In the genomic region with DNA sequence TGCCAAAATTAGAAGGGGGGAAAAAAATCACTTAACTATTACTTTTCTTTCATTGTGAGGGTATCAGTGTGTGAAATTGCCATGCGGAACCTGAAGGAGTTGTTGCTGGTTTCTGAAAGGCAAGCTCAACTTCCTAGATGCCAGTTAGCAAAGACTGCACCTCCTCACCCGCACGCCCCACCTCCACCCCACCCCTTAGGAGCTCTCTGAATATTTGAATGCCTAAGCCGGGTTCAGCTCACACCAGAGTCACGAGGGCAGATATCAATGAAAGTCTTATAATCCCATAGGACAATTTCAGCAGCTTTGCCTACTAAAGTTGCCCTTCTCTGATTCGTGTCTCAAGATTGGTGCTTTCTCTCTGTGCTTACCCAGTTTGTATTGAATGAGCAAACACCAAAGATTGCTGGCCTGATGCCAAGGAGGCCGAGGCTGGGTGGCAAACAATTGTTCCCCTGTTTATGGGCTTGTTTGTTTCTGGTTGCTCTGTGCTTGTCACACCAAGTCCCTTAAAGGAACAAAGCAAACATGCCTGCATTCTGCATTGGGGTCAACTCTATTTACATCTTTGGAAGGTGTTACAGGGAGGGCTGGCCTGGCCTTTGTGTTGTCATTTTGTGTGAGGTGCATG, we compare ENCODE assay signal across 9 mouse cellular contexts. TPM values are rescaled to one million over a fixed set of nuclear protein-coding genes. Genes with fewer than 3 reads are reported as not detected.
DNase-seq lines count a peak whose midpoint lies in the region; ATAC-seq and TF ChIP-seq lines count a peak whose summit lies in the region.
"Had no signal": no experiment of that assay in that cellular context is flagged by ENCODE, and none has a peak within 500 bp of the region (broad histone marks: within the 10 kb centered on the region; RNA-seq: fewer than 3 reads in every experiment).

No protein-coding gene starts in this region.

- no peak for TF ChIP-seq EP300 in heart, adult 2 months (IDR thresholded peaks at IDR 0.05; ENCODE audit: insufficient read depth, low read depth, low read length)

- TF ChIP-seq POLR2A in heart, adult 2 months (IDR thresholded peaks at IDR 0.05; ENCODE audit: insufficient read depth, low read depth, low read length), result no peak
- no peak for TF ChIP-seq POLR2A in thymus, adult 2 months (IDR thresholded peaks at IDR 0.05; ENCODE audit: control insufficient read depth, extremely low read depth, insufficient read depth, low read length, poor library complexity)

- no peaks in the 10 kb centered on the region for H3K27me3 ChIP-seq in heart, adult 2 months (ENCODE audit: control insufficient read depth, insufficient read depth, low read length)
- no peaks in the 10 kb centered on the region for H3K27me3 ChIP-seq in heart, embryonic 10.5 days (ENCODE audit: insufficient read depth, poor library complexity, severe bottlenecking)
- no peaks in the 10 kb centered on the region for H3K27me3 ChIP-seq in stomach, embryonic 16.5 days (ENCODE audit: control insufficient read depth, insufficient read depth, low read length)
- no peaks in the 10 kb centered on the region for H3K27me3 ChIP-seq in thymus, adult 2 months (ENCODE audit: control insufficient read depth, insufficient read depth, low read length)

- no peaks in the 10 kb centered on the region for H3K79me2 ChIP-seq in heart, adult 2 months (replicated peaks; ENCODE audit: control insufficient read depth, insufficient read depth, low read length)

- ATAC-seq in stomach, embryonic 16.5 days (ENCODE audit: insufficient read depth, low FRiP score), result peak; percentile 52; the same call in 1 of the 2 replicates

- H3K27ac ChIP-seq in heart, adult 2 months, result peak overlapping the region; percentile 57
- no peak overlapping the region for H3K27ac ChIP-seq in heart, embryonic 10.5 days
- peak overlapping the region; percentile 45 for H3K27ac ChIP-seq in brown adipose tissue, adult 24 weeks (replicated peaks; ENCODE audit: low read depth, low read length)
- peak overlapping the region; percentile 80 for H3K27ac ChIP-seq in layer of hippocampus, adult 2 months
- H3K27ac ChIP-seq in stomach, embryonic 16.5 days (ENCODE audit: low read length), result peak overlapping the region; percentile 63
- H3K27ac ChIP-seq in thymus, adult 2 months (ENCODE audit: control insufficient read depth, insufficient read depth, low read length), result no peak overlapping the region

- DNase-seq in heart, adult 2 months, result peak; percentile 7 to 25
- DNase-seq in heart, embryonic 10.5 days (ENCODE audit: low spot score), result no peak
- peak; percentile 34 to 36 for DNase-seq in frontal cortex, postnatal 10 days (ENCODE audit: low spot score in 2 of 2)
- DNase-seq in layer of hippocampus, adult 2 months (ENCODE audit: low spot score in 2 of 2), result peak; percentile 50 to 56
- DNase-seq in lung, postnatal 10 days, result peak; percentile 67
- no peak for DNase-seq in thymus, adult 2 months

- H3K4me1 ChIP-seq in heart, adult 2 months (ENCODE audit: control insufficient read depth, insufficient read depth, low read length), result peaks cover 4% of the 10 kb centered on the region
- H3K4me1 ChIP-seq in heart, embryonic 10.5 days, result peaks cover 20% of the 10 kb centered on the region
- H3K4me1 ChIP-seq in brown adipose tissue, adult 24 weeks (ENCODE audit: control insufficient read depth, insufficient read depth, insufficient read length, low read length), result peaks cover 4% of the 10 kb centered on the region; the same call in 1 of the 2 replicates
- peaks cover 26% of the 10 kb centered on the region for H3K4me1 ChIP-seq in stomach, embryonic 16.5 days (ENCODE audit: control insufficient read depth, insufficient read depth, low read length)
- H3K4me1 ChIP-seq in thymus, adult 2 months (replicated peaks; ENCODE audit: control insufficient read depth, insufficient read depth, low read length), result no peaks in the 10 kb centered on the region

- intact Hi-C loops in heart, adult 2 months (cut with DNase I), result no loop called here

- no peak overlapping the region for H3K4me3 ChIP-seq in heart, adult 2 months
- H3K4me3 ChIP-seq in heart, embryonic 10.5 days, result no peak overlapping the region
- peak overlapping the region; percentile 30; the same call in 1 of the 2 replicates for H3K4me3 ChIP-seq in brown adipose tissue, adult 24 weeks (ENCODE audit: insufficient read depth, low read depth, low read length)
- H3K4me3 ChIP-seq in layer of hippocampus, adult 2 months, result no peak overlapping the region
- no peak overlapping the region for H3K4me3 ChIP-seq in stomach, embryonic 16.5 days (replicated peaks; ENCODE audit: low read length)
- H3K4me3 ChIP-seq in thymus, adult 2 months (ENCODE audit: control insufficient read depth, insufficient read depth, low read length), result no peak overlapping the region

- no peaks in the 10 kb centered on the region for H3K9me3 ChIP-seq in heart, embryonic 10.5 days
- no peaks in the 10 kb centered on the region for H3K9me3 ChIP-seq in stomach, embryonic 16.5 days (replicated peaks; ENCODE audit: control insufficient read depth, low read length)

- H3K36me3 ChIP-seq in heart, adult 2 months (ENCODE audit: control insufficient read depth, insufficient read depth, low read length), result no peaks in the 10 kb centered on the region
- H3K36me3 ChIP-seq in heart, embryonic 10.5 days, result no peaks in the 10 kb centered on the region
- no peaks in the 10 kb centered on the region for H3K36me3 ChIP-seq in stomach, embryonic 16.5 days (ENCODE audit: control insufficient read depth, insufficient read depth, low read length)
- H3K36me3 ChIP-seq in thymus, adult 2 months (ENCODE audit: control insufficient read depth, insufficient read depth, low read length), result no peaks in the 10 kb centered on the region

- 44% methylated on average over 7 of the region's 7 CpGs for WGBS in heart, adult 2 months
- WGBS in heart, embryonic 10.5 days, result 63% methylated on average over 7 of the region's 7 CpGs
- WGBS in stomach, embryonic 16.5 days, result 29% methylated on average over 7 of the region's 7 CpGs
- whole genome bisulfite sequencing in thymus, adult 2 months, result 70% methylated on average over 7 of the region's 7 CpGs

- H3K4me2 ChIP-seq in stomach, embryonic 16.5 days (ENCODE audit: low read depth, low read length), result peak overlapping the region; percentile 14; the same call in 1 of the 2 replicates

- TF ChIP-seq CTCF in heart, adult 2 months (IDR thresholded peaks at IDR 0.05), result no peak
- no peak for TF ChIP-seq CTCF in layer of hippocampus, adult 2 months (conservative IDR thresholded peaks at IDR 0.05)
- TF ChIP-seq CTCF in thymus, adult 2 months (IDR thresholded peaks at IDR 0.05; ENCODE audit: borderline replicate concordance, control insufficient read depth, extremely low read depth, insufficient read depth, low read length, poor library complexity), result no peak

- H3K9ac ChIP-seq in heart, adult 2 months (ENCODE audit: low read depth, low read length), result no peak overlapping the region
- no peak overlapping the region for H3K9ac ChIP-seq in stomach, embryonic 16.5 days (ENCODE audit: low read length)

RNA-seq across cellular contexts. Expression of gene Stmnd1, which starts 4.6 kb away (rescaled TPM):
- under 1 TPM; 0.39 to 0.47 TPM for total RNA-seq in heart, adult 2 months (2021)
- 0.26 and 0.47 TPM in 2 replicates for polyA plus RNA-seq in heart, adult 2 months (2012; rRNA removed)
- polyA plus RNA-seq in heart, embryonic 10.5 days (2016; fragmentation: Nextera tagmentation; extraction: Ambion mirVana), result 0.25 and 0.44 TPM in 2 replicates
- 1.0 TPM in 1 of 2 replicates, not detected in the other for polyA plus RNA-seq in brown adipose tissue, adult 24 weeks (2012; ENCODE audit: insufficient read depth, insufficient read length, missing spikeins)
- not detected for total RNA-seq in layer of hippocampus, adult 2 months (2021)
- polyA plus RNA-seq in stomach, embryonic 16.5 days (2015; fragmentation: Nextera tagmentation; extraction: Ambion mirVana), result 0.19 TPM in 1 of 2 replicates, not detected in the other
- polyA plus RNA-seq in thymus, adult 2 months (2012; rRNA removed), result not detected in 2 replicates
- total RNA-seq: ES-E14 had no signal

Comparison
In these comparisons a context has a peak if more than half of its experiments do, and no peak if none do; other contexts are left out.
1. DNase-seq: peak in heart, adult 2 months (2 of 2), frontal cortex, postnatal 10 days (2 of 2), layer of hippocampus, adult 2 months (2 of 2) and lung, postnatal 10 days (single experiment); none in heart, embryonic 10.5 days (single experiment) and thymus, adult 2 months (single experiment).
2. H3K27ac ChIP-seq: peak in heart, adult 2 months (single experiment), brown adipose tissue, adult 24 weeks (single experiment), layer of hippocampus, adult 2 months (single experiment) and stomach, embryonic 16.5 days (single experiment); none in heart, embryonic 10.5 days (single experiment) and thymus, adult 2 months (single experiment).